Mouse (Mus musculus) ES-E14 (cell line): ENCODE measurements at regions not wholly inside any gene's neighbourhood (a gene's known extent, or its start where the extent isn't known, plus 50 kb on each side); places are given as distances from the start of the nearest gene placed in this dataset.

Experiments used
- CHD2 ChIP-seq: IDR thresholded peaks from 2 replicates; pipeline ENCODE4 v1.6.1; 2014; ENCODE audit warnings: mild to moderate bottlenecking, low read depth, low read length, inconsistent platforms
- HCFC1 ChIP-seq: IDR thresholded peaks from 2 replicates; pipeline ENCODE4 v1.6.1; 2012; ENCODE audit warnings: low read length, inconsistent platforms, borderline replicate concordance; ENCODE audit not compliant: insufficient read depth
- MAFK ChIP-seq: IDR thresholded peaks from 2 replicates; pipeline ENCODE4 v1.6.1; 2014; ENCODE audit warnings: mild to moderate bottlenecking, low read depth, low read length, inconsistent platforms; ENCODE audit not compliant: insufficient read depth
- ZC3H11A ChIP-seq: IDR thresholded peaks from 2 replicates; pipeline ENCODE4 v1.6.1; 2012; ENCODE audit warnings: low read depth, mild to moderate bottlenecking, inconsistent platforms, low read length, borderline replicate concordance
- ZNF384 ChIP-seq: IDR thresholded peaks from 2 replicates; pipeline ENCODE4 v1.6.1; 2012; ENCODE audit warnings: low read depth, low read length, inconsistent platforms

- no peak for TF ChIP-seq HCFC1
- no peak for TF ChIP-seq MAFK
- TF ChIP-seq ZNF384, result no peak
- no peak for TF ChIP-seq ZC3H11A
- no peak for TF ChIP-seq CHD2
Measured at GRCm38 (mm10) chr16:53915794-53916193, 1382.0 kb downstream of the Zpld1 start.
